Mouse (Mus musculus) A20 (cell line): ENCODE measurements around the gene Rnf34.

Experiments
- DNase-seq: peaks from one replicate; pipeline ENCODE4 v3.0.0-alpha.2; 2011; ENCODE audit warnings: low read depth, low spot score

Rnf34 gene

DNA sequence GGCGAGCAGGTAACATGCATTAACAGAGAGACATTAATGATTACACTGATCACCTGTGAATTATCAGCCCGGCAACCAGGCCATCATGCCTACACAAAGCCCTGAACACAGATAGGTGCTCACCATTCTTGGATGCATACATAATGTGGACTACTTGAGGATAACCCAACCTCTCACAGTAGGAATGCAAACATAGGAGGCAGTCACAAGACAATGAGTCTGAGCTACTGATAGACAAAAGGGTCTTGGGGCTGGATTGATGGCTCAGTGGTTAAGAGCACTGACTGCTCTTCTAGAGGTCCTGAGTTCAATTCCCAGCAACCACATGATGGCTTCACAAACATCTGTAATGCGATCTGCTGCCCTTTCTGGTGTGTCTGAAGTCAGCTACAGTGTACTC lies 22.8 kb downstream of the Rnf34 start:
- DNase-seq = no peak

DNA sequence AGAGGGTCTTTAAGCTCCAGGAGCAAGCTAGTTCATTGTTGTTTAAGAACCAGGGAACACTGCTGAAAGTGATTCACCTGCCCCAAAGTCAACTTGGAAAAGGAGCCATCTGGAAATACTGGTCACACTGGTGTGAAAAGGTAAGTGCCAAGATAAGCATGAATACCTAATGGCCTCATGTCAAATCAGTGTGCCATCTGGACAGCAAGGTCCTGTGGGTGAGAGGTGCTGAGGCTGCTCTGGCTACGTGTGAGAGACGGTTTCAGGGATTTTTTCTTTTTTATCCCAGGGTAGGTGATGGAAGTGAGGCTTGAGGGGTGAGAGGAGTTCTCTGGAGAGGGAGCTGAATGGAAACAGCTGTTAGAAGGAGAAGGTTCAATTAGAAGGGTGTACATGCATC lies 23.7 kb downstream of the Rnf34 start:
- no peak for DNase-seq

- no peak for DNase-seq
These were observed 24.5 kb downstream of the Rnf34 start for GRCm38 (mm10) chr5:122874359-122874758.

DNA sequence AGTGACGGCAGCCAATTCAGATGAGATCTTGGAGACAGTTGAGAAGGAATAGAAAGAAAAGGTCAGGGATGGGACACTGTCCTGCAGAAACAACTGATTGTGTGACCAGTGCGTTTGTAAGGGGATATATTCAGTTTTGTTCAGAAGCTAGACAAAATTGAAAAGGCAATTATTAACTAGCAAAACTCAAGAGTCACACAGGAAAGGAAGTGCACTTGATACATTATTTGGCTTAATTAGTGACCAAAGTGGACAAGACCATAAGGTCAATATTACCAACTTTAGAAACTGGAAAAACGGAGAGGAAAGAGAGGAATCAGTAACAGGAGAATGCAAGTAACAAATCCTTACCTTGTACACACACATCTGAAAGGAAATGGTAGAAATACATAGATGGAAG lies 26.8 kb downstream of the Rnf34 start:
- no peak for DNase-seq

DNA sequence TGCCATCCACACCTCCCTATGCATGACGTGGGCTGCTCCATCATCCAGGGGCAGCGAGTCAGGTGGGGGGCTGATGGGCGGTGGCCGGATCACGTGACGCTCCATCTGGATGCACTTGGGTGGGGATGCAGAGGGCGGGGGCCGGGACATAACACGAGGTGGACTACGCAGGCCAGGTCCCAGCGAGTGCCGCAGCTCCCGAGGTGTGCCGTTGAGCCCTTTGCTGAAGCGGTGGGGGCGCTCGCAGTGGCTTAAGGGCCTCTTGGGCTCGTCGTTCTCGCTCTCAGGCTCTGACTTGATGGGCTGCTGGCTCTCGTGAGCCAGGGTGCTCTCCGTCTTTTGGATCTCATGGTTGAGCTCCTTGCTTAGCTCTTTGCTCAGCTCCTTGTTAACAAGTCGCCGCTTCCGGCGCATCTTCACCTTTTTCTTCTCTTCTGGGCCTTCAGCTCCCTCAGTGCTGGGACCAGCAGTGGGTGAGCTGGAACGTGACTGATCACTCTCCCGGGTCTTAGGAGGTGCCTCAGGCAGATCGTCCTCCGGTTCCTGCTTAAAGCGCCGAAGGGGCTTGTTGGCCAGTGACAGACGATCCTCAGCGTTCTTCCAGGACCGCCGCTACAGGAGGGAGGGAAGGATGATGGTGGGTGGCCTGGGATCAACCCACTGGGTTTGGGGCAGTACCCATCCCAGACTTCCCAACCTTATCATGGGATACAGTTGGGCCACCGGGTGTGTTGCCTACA lies 30.6 kb downstream of the Rnf34 start:
- DNase-seq = no peak

DNA sequence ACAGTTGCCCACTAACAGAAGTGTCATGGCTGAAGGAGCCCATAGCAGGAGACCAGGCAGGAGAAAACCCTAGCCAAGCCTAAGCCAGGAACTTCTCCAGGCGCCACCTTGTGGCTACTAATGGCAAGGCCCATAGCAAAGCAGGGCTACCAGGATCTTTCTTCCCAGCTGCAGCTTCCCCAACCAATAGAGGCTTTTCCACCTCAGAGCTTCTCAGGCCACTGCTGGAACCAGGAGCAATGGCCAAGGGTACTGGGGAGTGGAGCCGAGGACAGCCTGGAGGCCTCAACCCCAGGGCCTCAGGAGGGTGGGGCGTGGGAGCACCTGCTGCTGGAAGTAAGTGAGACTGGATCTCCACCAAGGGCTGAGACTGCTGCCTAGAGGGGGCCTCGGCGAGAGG lies 31.5 kb downstream of the Rnf34 start:
- DNase-seq = peak; percentile 61

- DNase-seq = no peak
These were observed 32.6 kb downstream of the Rnf34 start for GRCm38 (mm10) chr5:122882256-122883050.

DNA sequence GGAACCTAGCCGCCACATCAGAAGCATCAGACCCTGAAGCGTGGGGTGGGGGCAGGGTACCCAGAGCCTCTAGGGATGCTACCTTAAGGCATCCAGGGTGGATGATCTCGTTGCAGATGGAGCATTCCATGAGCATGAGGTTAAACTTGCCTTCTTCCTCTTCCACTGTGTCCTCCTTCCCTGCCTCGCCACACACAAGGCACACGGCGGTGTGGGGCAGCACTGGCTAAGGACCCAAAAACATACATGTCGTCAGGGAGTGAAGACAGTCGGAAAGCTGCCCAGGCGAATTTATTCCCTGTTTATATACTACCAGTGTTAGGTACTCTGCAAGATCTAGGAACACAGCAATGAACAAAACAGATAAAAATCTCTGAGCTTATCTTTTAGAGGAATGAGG lies 33.4 kb downstream of the Rnf34 start:
- DNase-seq = no peak

- DNase-seq = no peak
These were observed 33.9 kb downstream of the Rnf34 start for GRCm38 (mm10) chr5:122883652-122884235.

DNA sequence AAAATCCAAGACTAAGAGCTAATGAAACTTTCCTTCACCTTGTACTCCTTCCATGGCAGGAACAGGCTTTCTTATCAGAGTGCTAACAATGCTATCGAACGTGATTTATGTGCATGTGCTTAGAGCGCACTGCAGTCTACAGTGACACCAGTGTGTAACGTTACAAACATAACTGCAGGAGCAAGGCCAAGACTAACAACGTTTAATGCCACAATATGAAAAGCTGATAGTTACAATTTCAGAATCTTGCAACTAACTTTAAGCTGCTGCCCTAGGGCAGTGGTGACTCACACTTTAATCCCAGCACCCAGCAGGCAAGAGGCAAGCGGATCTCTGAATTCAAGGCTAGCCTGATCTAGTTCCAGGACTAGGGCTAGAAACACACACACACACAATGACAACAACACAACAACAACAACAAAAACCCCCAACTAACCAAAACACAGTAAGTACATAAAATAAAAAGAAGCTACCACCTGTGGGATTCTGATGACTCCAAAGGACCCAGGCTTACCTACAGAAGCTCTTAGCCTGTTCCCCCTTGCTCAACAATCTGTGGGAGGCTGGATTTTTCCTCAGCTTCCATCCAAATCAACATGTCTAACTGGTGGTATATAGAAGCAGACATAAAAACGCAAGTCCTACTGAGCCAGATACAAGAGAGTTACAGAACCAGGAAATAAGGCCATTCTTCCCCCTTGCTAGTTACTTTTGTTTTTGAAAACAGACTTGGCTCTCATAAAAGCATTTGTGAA lies 34.9 kb downstream of the Rnf34 start:
- DNase-seq = no peak

- no peak for DNase-seq
These were observed 37.2 kb downstream of the Rnf34 start for GRCm38 (mm10) chr5:122887033-122887432.

GRCm38 (mm10) chr5:122887926-122888611 lies 38.2 kb downstream of the Rnf34 start:
- DNase-seq = no peak

DNA sequence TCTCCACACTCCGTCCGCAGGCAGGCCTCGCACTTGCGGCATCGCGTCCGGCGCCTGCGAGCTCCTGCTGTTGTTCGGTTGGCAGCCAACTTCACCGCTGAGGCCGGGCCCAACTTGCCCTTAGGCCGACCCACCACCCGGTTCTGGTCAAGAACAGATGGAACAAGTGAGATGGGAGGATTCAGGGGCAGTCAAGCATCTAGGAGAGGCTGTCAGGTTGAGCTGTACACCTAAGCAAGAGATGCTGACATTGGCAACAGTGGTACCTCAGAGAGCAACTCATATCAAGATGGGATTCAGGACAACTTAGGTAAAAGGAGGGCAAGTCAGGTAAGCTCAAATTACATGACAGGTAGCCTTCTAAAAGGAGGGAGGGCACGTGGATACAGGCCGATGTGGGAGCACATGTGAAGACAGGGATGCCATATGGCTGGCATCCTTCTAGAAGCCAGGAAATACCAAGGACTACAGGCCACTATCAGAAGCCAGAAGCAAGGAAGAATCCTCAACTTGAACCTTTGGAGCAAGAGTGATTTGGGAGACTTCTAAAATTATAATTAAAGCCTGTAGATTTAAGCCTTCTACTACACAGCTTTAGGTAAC lies 38.9 kb downstream of the Rnf34 start:
- DNase-seq = no peak

DNA sequence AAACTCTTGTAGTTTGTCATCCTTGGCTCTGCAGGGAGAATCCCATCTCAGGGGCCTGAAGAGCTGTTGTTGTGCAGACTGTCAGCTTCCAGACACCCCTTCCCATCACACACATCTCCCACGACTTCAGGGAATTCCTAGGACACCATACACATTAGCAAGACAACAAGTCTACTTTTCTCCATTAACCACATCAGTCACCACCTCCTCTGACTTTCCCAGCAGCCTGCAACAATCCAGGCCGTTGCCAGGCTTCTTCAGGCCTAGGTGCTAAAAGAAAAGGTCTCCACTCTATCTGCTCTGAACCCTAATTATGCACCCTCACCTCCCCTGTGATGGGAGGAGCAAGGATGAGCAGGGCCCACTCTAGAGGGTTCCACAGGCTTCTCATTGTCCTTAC lies 40.5 kb downstream of the Rnf34 start:
- no peak for DNase-seq

GRCm38 (mm10) chr5:122893270-122893669 lies 43.4 kb downstream of the Rnf34 start:
- DNase-seq = no peak

- peak; percentile 80 for DNase-seq
These were observed 44.3 kb downstream of the Rnf34 start for GRCm38 (mm10) chr5:122894007-122894637.

DNA sequence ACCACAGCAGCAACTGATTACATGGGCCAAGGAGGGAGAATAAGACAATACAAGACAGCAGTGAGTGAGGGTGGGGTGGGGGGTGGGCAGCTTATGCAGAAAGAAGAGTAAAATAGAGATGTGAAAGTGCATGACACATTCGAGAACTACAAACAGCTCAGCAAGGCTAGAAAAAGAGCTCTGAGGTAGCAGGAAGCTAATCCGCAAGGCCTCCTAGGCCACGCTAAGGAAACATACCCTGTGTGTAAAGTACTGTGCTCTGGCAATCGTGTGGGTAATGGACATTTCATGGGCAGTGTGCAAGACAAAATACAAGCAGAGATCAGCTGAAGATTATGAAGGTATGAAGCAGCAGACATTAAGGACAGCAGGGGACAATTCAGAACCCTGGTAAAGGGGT lies 45.0 kb downstream of the Rnf34 start:
- peak; percentile 89 for DNase-seq

GRCm38 (mm10) chr5:122898153-122898552 lies 48.3 kb downstream of the Rnf34 start:
- no peak for DNase-seq

GRCm38 (mm10) chr5:122898963-122899776 lies 49.3 kb downstream of the Rnf34 start:
- DNase-seq = peak; percentile 69
